Mouse (Mus musculus) WW6 (cell line): ENCODE data around the gene Usp17lb.
"Not testable (repeated sequence)": the region's sequence is repeated elsewhere in the genome, so short reads cannot be mapped to it uniquely, and the experiment has no call there.

Source experiments
- DNase-seq: peaks from one replicate; pipeline ENCODE4 v3.0.0-alpha.2; 2013; ENCODE audit warnings: low read depth, low spot score

Gene Usp17lb

GRCm38 (mm10) chr7:104842503-104842902 lies at the start of gene Usp17lb:
TSS of gene Usp17lb (minus strand) at chr7:104842603.
- DNase-seq: no peak

- DNase-seq: no peak
Observed at GRCm38 (mm10) chr7:104877731-104878130, 35.3 kb upstream of the Usp17lb start, which contains the start of gene Olfr665. TSS of gene Olfr665 (plus strand) at chr7:104878031.

GRCm38 (mm10) chr7:104861381-104861780 lies 19.0 kb upstream of the Usp17lb start:
- DNase-seq: no peak

GRCm38 (mm10) chr7:104857683-104858082 lies 15.3 kb upstream of the Usp17lb start:
- no peak for DNase-seq

- not testable (repeated sequence) for DNase-seq
Observed at GRCm38 (mm10) chr7:104856709-104857108, 14.3 kb upstream of the Usp17lb start, which contains the start of gene Usp17la. TSS of gene Usp17la (plus strand) at chr7:104857009.

- no peak for DNase-seq
Observed at GRCm38 (mm10) chr7:104855248-104855750, 12.9 kb upstream of the Usp17lb start.

- not testable (repeated sequence) for DNase-seq
Observed at GRCm38 (mm10) chr7:104851546-104851945, 9.1 kb upstream of the Usp17lb start.

- DNase-seq: no peak
Observed at GRCm38 (mm10) chr7:104843731-104844287, 1.4 kb upstream of the Usp17lb start.

- DNase-seq: not testable (repeated sequence)
Observed at GRCm38 (mm10) chr7:104810335-104810734, 32.1 kb downstream of the Usp17lb start.

- DNase-seq: no peak
Observed at GRCm38 (mm10) chr7:104790796-104791195, 51.6 kb downstream of the Usp17lb start.
